Mouse (Mus musculus): ENCODE measurements around the gene Magi2. TPM values are rescaled to one million over a fixed set of nuclear protein-coding genes. Genes with fewer than 3 reads are reported as not detected.

Magi2 gene
- polyA plus RNA-seq, 1 experiment from 2014 or later: 22.7 TPM

- WGBS: 67% methylated on average over 7 of the region's 7 CpGs
- H3K36me3 ChIP-seq (ENCODE audit: control insufficient read depth, insufficient read depth, low read length): no peaks in the 10 kb centered on the region
- H3K9me3 ChIP-seq (ENCODE audit: control insufficient read depth, low read length): no peaks in the 10 kb centered on the region
- H3K9ac ChIP-seq (ENCODE audit: low read depth, low read length): no peak overlapping the region
- no peak for ATAC-seq
- no peaks in the 10 kb centered on the region for H3K27me3 ChIP-seq (replicated peaks; ENCODE audit: control insufficient read depth, insufficient read depth, low read length)
- no peak overlapping the region for H3K4me3 ChIP-seq (ENCODE audit: low read length)
- H3K4me2 ChIP-seq (ENCODE audit: low read length): no peak overlapping the region
- no peak overlapping the region for H3K27ac ChIP-seq (ENCODE audit: low read depth, low read length)
- no peaks in the 10 kb centered on the region for H3K4me1 ChIP-seq (ENCODE audit: control insufficient read depth, insufficient read depth, low read depth, low read length)
Observed at GRCm38 (mm10) chr5:20457742-20458510, 1231.1 kb downstream of the Magi2 start.

GRCm38 (mm10) chr5:20461709-20462108, 1234.9 kb downstream of the Magi2 start:
- H3K4me3 ChIP-seq (ENCODE audit: low read length): no peak overlapping the region
- H3K36me3 ChIP-seq (ENCODE audit: control insufficient read depth, insufficient read depth, low read length): no peaks in the 10 kb centered on the region
- H3K9me3 ChIP-seq (ENCODE audit: control insufficient read depth, low read length): no peaks in the 10 kb centered on the region
- no peak overlapping the region for H3K4me2 ChIP-seq (ENCODE audit: low read length)
- no peak overlapping the region for H3K9ac ChIP-seq (ENCODE audit: low read depth, low read length)
- H3K27me3 ChIP-seq (replicated peaks; ENCODE audit: control insufficient read depth, insufficient read depth, low read length): no peaks in the 10 kb centered on the region
- ATAC-seq: no peak
- no peak overlapping the region for H3K27ac ChIP-seq (ENCODE audit: low read depth, low read length)
- WGBS: 79% methylated on average over 2 of the region's 2 CpGs
- H3K4me1 ChIP-seq (ENCODE audit: control insufficient read depth, insufficient read depth, low read depth, low read length): no peaks in the 10 kb centered on the region

GRCm38 (mm10) chr5:20462376-20462775, 1235.5 kb downstream of the Magi2 start:
- Histone ChIP-seq H3K4me1 (ENCODE audit: control insufficient read depth, insufficient read depth, low read depth, low read length) (no peaks in the 10 kb centered on the region), H3K4me2 (ENCODE audit: low read length) (no peak overlapping the region), H3K9me3 (ENCODE audit: control insufficient read depth, low read length) (no peaks in the 10 kb centered on the region), H3K9ac (ENCODE audit: low read depth, low read length) (no peak overlapping the region), H3K27ac (ENCODE audit: low read depth, low read length) (no peak overlapping the region), H3K27me3 (replicated peaks; ENCODE audit: control insufficient read depth, insufficient read depth, low read length) (no peaks in the 10 kb centered on the region), H3K4me3 (ENCODE audit: low read length) (no peak overlapping the region), H3K36me3 (ENCODE audit: control insufficient read depth, insufficient read depth, low read length) (no peaks in the 10 kb centered on the region)
- WGBS: 95% methylated on average over 2 of the region's 2 CpGs
- no peak for ATAC-seq

GRCm38 (mm10) chr5:20469721-20470120, 1242.9 kb downstream of the Magi2 start:
- Histone ChIP-seq H3K27ac (ENCODE audit: low read depth, low read length) (no peak overlapping the region), H3K9me3 (ENCODE audit: control insufficient read depth, low read length) (no peaks in the 10 kb centered on the region), H3K4me2 (ENCODE audit: low read length) (no peak overlapping the region), H3K9ac (ENCODE audit: low read depth, low read length) (no peak overlapping the region), H3K36me3 (ENCODE audit: control insufficient read depth, insufficient read depth, low read length) (no peaks in the 10 kb centered on the region), H3K4me3 (ENCODE audit: low read length) (no peak overlapping the region), H3K27me3 (replicated peaks; ENCODE audit: control insufficient read depth, insufficient read depth, low read length) (no peaks in the 10 kb centered on the region), H3K4me1 (ENCODE audit: control insufficient read depth, insufficient read depth, low read depth, low read length) (no peaks in the 10 kb centered on the region)
- ATAC-seq: no peak
- 74% methylated on average over 3 of the region's 3 CpGs for WGBS

- H3K4me2 ChIP-seq (ENCODE audit: low read length): no peak overlapping the region
- no peak overlapping the region for H3K9ac ChIP-seq (ENCODE audit: low read depth, low read length)
- no peak overlapping the region for H3K4me3 ChIP-seq (ENCODE audit: low read length)
- no peaks in the 10 kb centered on the region for H3K4me1 ChIP-seq (ENCODE audit: control insufficient read depth, insufficient read depth, low read depth, low read length)
- H3K9me3 ChIP-seq (ENCODE audit: control insufficient read depth, low read length): no peaks in the 10 kb centered on the region
- H3K27me3 ChIP-seq (replicated peaks; ENCODE audit: control insufficient read depth, insufficient read depth, low read length): no peaks in the 10 kb centered on the region
- no peaks in the 10 kb centered on the region for H3K36me3 ChIP-seq (ENCODE audit: control insufficient read depth, insufficient read depth, low read length)
- no peak for ATAC-seq
- H3K27ac ChIP-seq (ENCODE audit: low read depth, low read length): no peak overlapping the region
Observed at GRCm38 (mm10) chr5:20470466-20470865, 1243.6 kb downstream of the Magi2 start.

- no peak overlapping the region for H3K9ac ChIP-seq (ENCODE audit: low read depth, low read length)
- H3K36me3 ChIP-seq (ENCODE audit: control insufficient read depth, insufficient read depth, low read length): no peaks in the 10 kb centered on the region
- no peak overlapping the region for H3K4me2 ChIP-seq (ENCODE audit: low read length)
- no peaks in the 10 kb centered on the region for H3K9me3 ChIP-seq (ENCODE audit: control insufficient read depth, low read length)
- no peaks in the 10 kb centered on the region for H3K4me1 ChIP-seq (ENCODE audit: control insufficient read depth, insufficient read depth, low read depth, low read length)
- H3K27ac ChIP-seq (ENCODE audit: low read depth, low read length): no peak overlapping the region
- no peak for ATAC-seq
- WGBS: 87% methylated on average over 7 of the region's 7 CpGs
- no peaks in the 10 kb centered on the region for H3K27me3 ChIP-seq (replicated peaks; ENCODE audit: control insufficient read depth, insufficient read depth, low read length)
- H3K4me3 ChIP-seq (ENCODE audit: low read length): no peak overlapping the region
Observed at GRCm38 (mm10) chr5:20484505-20484904, 1257.7 kb downstream of the Magi2 start.

GRCm38 (mm10) chr5:20491911-20492310, 1265.1 kb downstream of the Magi2 start:
- Histone ChIP-seq H3K36me3 (ENCODE audit: control insufficient read depth, insufficient read depth, low read length) (no peaks in the 10 kb centered on the region), H3K9me3 (ENCODE audit: control insufficient read depth, low read length) (no peaks in the 10 kb centered on the region), H3K9ac (ENCODE audit: low read depth, low read length) (no peak overlapping the region), H3K27me3 (replicated peaks; ENCODE audit: control insufficient read depth, insufficient read depth, low read length) (no peaks in the 10 kb centered on the region), H3K4me2 (ENCODE audit: low read length) (no peak overlapping the region), H3K27ac (ENCODE audit: low read depth, low read length) (no peak overlapping the region), H3K4me1 (ENCODE audit: control insufficient read depth, insufficient read depth, low read depth, low read length) (no peaks in the 10 kb centered on the region; the same call in 1 of the 2 replicates), H3K4me3 (ENCODE audit: low read length) (no peak overlapping the region)
- no peak for ATAC-seq
- 62% methylated on average over 2 of the region's 2 CpGs for WGBS

- H3K4me1 ChIP-seq (ENCODE audit: control insufficient read depth, insufficient read depth, low read depth, low read length): no peaks in the 10 kb centered on the region; the same call in 1 of the 2 replicates
- no peaks in the 10 kb centered on the region for H3K27me3 ChIP-seq (replicated peaks; ENCODE audit: control insufficient read depth, insufficient read depth, low read length)
- no peaks in the 10 kb centered on the region for H3K36me3 ChIP-seq (ENCODE audit: control insufficient read depth, insufficient read depth, low read length)
- 91% methylated on average over 7 of the region's 7 CpGs for WGBS
- H3K9ac ChIP-seq (ENCODE audit: low read depth, low read length): no peak overlapping the region
- H3K27ac ChIP-seq (ENCODE audit: low read depth, low read length): no peak overlapping the region
- no peaks in the 10 kb centered on the region for H3K9me3 ChIP-seq (ENCODE audit: control insufficient read depth, low read length)
- no peak overlapping the region for H3K4me3 ChIP-seq (ENCODE audit: low read length)
- no peak overlapping the region for H3K4me2 ChIP-seq (ENCODE audit: low read length)
- no peak for ATAC-seq
Observed at GRCm38 (mm10) chr5:20492679-20493078, 1265.8 kb downstream of the Magi2 start.

GRCm38 (mm10) chr5:20494010-20494409, 1267.2 kb downstream of the Magi2 start:
- no peaks in the 10 kb centered on the region; the same call in 1 of the 2 replicates for H3K4me1 ChIP-seq (ENCODE audit: control insufficient read depth, insufficient read depth, low read depth, low read length)
- H3K27me3 ChIP-seq (replicated peaks; ENCODE audit: control insufficient read depth, insufficient read depth, low read length): no peaks in the 10 kb centered on the region
- no peak overlapping the region for H3K27ac ChIP-seq (ENCODE audit: low read depth, low read length)
- H3K36me3 ChIP-seq (ENCODE audit: control insufficient read depth, insufficient read depth, low read length): no peaks in the 10 kb centered on the region
- H3K9me3 ChIP-seq (ENCODE audit: control insufficient read depth, low read length): no peaks in the 10 kb centered on the region
- no peak overlapping the region for H3K4me3 ChIP-seq (ENCODE audit: low read length)
- no peak overlapping the region for H3K9ac ChIP-seq (ENCODE audit: low read depth, low read length)
- WGBS: 54% methylated on average over 6 of the region's 6 CpGs
- H3K4me2 ChIP-seq (ENCODE audit: low read length): no peak overlapping the region
- ATAC-seq: no peak

Measured in hindbrain, embryonic 16.5 days (tissue).